Mouse (Mus musculus): ENCODE measurements around the gene Adamtsl4. TPM values are rescaled to one million over a fixed set of nuclear protein-coding genes. Genes with fewer than 3 reads are reported as not detected.

Adamtsl4 gene
- polyA plus RNA-seq, 1 experiment: 18.9 TPM

GRCm38 (mm10) chr3:95648016-95648415 is 39.7 kb downstream of the Adamtsl4 start:
- no peak overlapping the region for H3K27ac ChIP-seq (ENCODE audit: insufficient read depth, low read length)
- H3K4me1 ChIP-seq (ENCODE audit: control insufficient read depth, insufficient read depth, low read length): peaks cover 10% of the 10 kb centered on the region
- H3K4me3 ChIP-seq (ENCODE audit: insufficient read depth, low read length): no peak overlapping the region
- no peak for TF ChIP-seq POLR2A (IDR thresholded peaks at IDR 0.05; ENCODE audit: low read depth, low read length)
- TF ChIP-seq CTCF (IDR thresholded peaks at IDR 0.05; ENCODE audit: borderline replicate concordance, insufficient read depth, low read length): no peak

GRCm38 (mm10) chr3:95645313-95646235 is 42.1 kb downstream of the Adamtsl4 start:
- TF ChIP-seq POLR2A (IDR thresholded peaks at IDR 0.05; ENCODE audit: low read depth, low read length) (no peak), CTCF (IDR thresholded peaks at IDR 0.05; ENCODE audit: borderline replicate concordance, insufficient read depth, low read length) (no peak)
- H3K4me1 ChIP-seq (ENCODE audit: control insufficient read depth, insufficient read depth, low read length): no peaks in the 10 kb centered on the region
- no peak overlapping the region for H3K4me3 ChIP-seq (ENCODE audit: insufficient read depth, low read length)
- no peak overlapping the region for H3K27ac ChIP-seq (ENCODE audit: insufficient read depth, low read length)

GRCm38 (mm10) chr3:95643097-95643496 is 44.6 kb downstream of the Adamtsl4 start:
- Histone ChIP-seq H3K4me3 (ENCODE audit: insufficient read depth, low read length) (no peak overlapping the region), H3K4me1 (ENCODE audit: control insufficient read depth, insufficient read depth, low read length) (no peaks in the 10 kb centered on the region), H3K27ac (ENCODE audit: insufficient read depth, low read length) (no peak overlapping the region)
- TF ChIP-seq CTCF (IDR thresholded peaks at IDR 0.05; ENCODE audit: borderline replicate concordance, insufficient read depth, low read length): no peak

- TF ChIP-seq POLR2A (IDR thresholded peaks at IDR 0.05; ENCODE audit: low read depth, low read length) (no peak), CTCF (IDR thresholded peaks at IDR 0.05; ENCODE audit: borderline replicate concordance, insufficient read depth, low read length) (no peak)
- no peak overlapping the region for H3K4me3 ChIP-seq (ENCODE audit: insufficient read depth, low read length)
Observed at GRCm38 (mm10) chr3:95639694-95640093, 48.0 kb downstream of the Adamtsl4 start.

GRCm38 (mm10) chr3:95636072-95636471 is 51.6 kb downstream of the Adamtsl4 start:
- H3K4me1 ChIP-seq (ENCODE audit: control insufficient read depth, insufficient read depth, low read length): no peaks in the 10 kb centered on the region
- no peak overlapping the region for H3K4me3 ChIP-seq (ENCODE audit: insufficient read depth, low read length)
- no peak overlapping the region for H3K27ac ChIP-seq (ENCODE audit: insufficient read depth, low read length)
- TF ChIP-seq CTCF (IDR thresholded peaks at IDR 0.05; ENCODE audit: borderline replicate concordance, insufficient read depth, low read length): no peak
- TF ChIP-seq POLR2A (IDR thresholded peaks at IDR 0.05; ENCODE audit: low read depth, low read length): no peak

More at GRCm38 (mm10) chr3:95639694-95640093, 48.0 kb downstream of the Adamtsl4 start:
- no peak overlapping the region for H3K27ac ChIP-seq (ENCODE audit: insufficient read depth, low read length)
- no peaks in the 10 kb centered on the region for H3K4me1 ChIP-seq (ENCODE audit: control insufficient read depth, insufficient read depth, low read length)

- no peak overlapping the region for H3K27ac ChIP-seq (ENCODE audit: insufficient read depth, low read length)
- H3K4me1 ChIP-seq (ENCODE audit: control insufficient read depth, insufficient read depth, low read length): no peaks in the 10 kb centered on the region
- TF ChIP-seq POLR2A (IDR thresholded peaks at IDR 0.05; ENCODE audit: low read depth, low read length) (no peak), CTCF (IDR thresholded peaks at IDR 0.05; ENCODE audit: borderline replicate concordance, insufficient read depth, low read length) (no peak)
Observed at GRCm38 (mm10) chr3:95635636-95636035, 52.1 kb downstream of the Adamtsl4 start.

GRCm38 (mm10) chr3:95632648-95633588 is 54.8 kb downstream of the Adamtsl4 start:
- TF ChIP-seq CTCF (IDR thresholded peaks at IDR 0.05; ENCODE audit: borderline replicate concordance, insufficient read depth, low read length): no peak
- no peak for TF ChIP-seq POLR2A (IDR thresholded peaks at IDR 0.05; ENCODE audit: low read depth, low read length)
- H3K27ac ChIP-seq (ENCODE audit: insufficient read depth, low read length): no peak overlapping the region
- H3K4me3 ChIP-seq (ENCODE audit: insufficient read depth, low read length): no peak overlapping the region
- H3K4me1 ChIP-seq (ENCODE audit: control insufficient read depth, insufficient read depth, low read length): no peaks in the 10 kb centered on the region

More at GRCm38 (mm10) chr3:95635636-95636035, 52.1 kb downstream of the Adamtsl4 start:
- H3K4me3 ChIP-seq (ENCODE audit: insufficient read depth, low read length): no peak overlapping the region

GRCm38 (mm10) chr3:95631304-95631703 is 56.4 kb downstream of the Adamtsl4 start:
- TF ChIP-seq POLR2A (IDR thresholded peaks at IDR 0.05; ENCODE audit: low read depth, low read length): no peak
- TF ChIP-seq CTCF (IDR thresholded peaks at IDR 0.05; ENCODE audit: borderline replicate concordance, insufficient read depth, low read length): no peak
- Histone ChIP-seq H3K4me3 (ENCODE audit: insufficient read depth, low read length) (no peak overlapping the region), H3K27ac (ENCODE audit: insufficient read depth, low read length) (no peak overlapping the region), H3K4me1 (ENCODE audit: control insufficient read depth, insufficient read depth, low read length) (no peaks in the 10 kb centered on the region; the same call in 1 of the 2 replicates)

- Histone ChIP-seq H3K4me3 (ENCODE audit: insufficient read depth, low read length) (no peak overlapping the region), H3K4me1 (ENCODE audit: control insufficient read depth, insufficient read depth, low read length) (no peaks in the 10 kb centered on the region; the same call in 1 of the 2 replicates), H3K27ac (ENCODE audit: insufficient read depth, low read length) (no peak overlapping the region)
- TF ChIP-seq POLR2A (IDR thresholded peaks at IDR 0.05; ENCODE audit: low read depth, low read length): no peak
- TF ChIP-seq CTCF (IDR thresholded peaks at IDR 0.05; ENCODE audit: borderline replicate concordance, insufficient read depth, low read length): no peak
Observed at GRCm38 (mm10) chr3:95630856-95631255, 56.9 kb downstream of the Adamtsl4 start.

Measured in embryonic fibroblast, embryonic 13.5 days (primary cell).